ENCODE assay signal across 16 mouse cellular contexts in genomic region chr10:127199474-127199873, GRCm38 (mm10).
"Had no signal": no experiment of that assay in that cellular context is flagged by ENCODE, and none has a peak within 500 bp of the region (broad histone marks: within the 10 kb centered on the region; RNA-seq: fewer than 3 reads in every experiment).

No protein-coding gene starts in this region.

- H3K4me2 ChIP-seq: limb, embryonic 13.5 days; lung, embryonic 14.5 days; stomach, embryonic 15.5 days had no signal

- ATAC-seq: midbrain, embryonic 16.5 days had no signal

- H3K27ac ChIP-seq: liver, embryonic 14.5 days; midbrain, embryonic 10.5 days; stomach, embryonic 15.5 days had no signal

- DNase-seq: kidney, adult 11 months; kidney, adult 9 months; kidney, postnatal 14 days; layer of hippocampus, adult 9-11 months; layer of hippocampus, postnatal 36 days; left cerebral cortex, postnatal 4 days; lung, embryonic 14.5 days; lung, postnatal 10 days; lung, postnatal 4 days; right cerebral cortex, postnatal 14 days; thymus, postnatal 4 days had no signal

- H3K9me3 ChIP-seq: limb, embryonic 13.5 days; midbrain, embryonic 10.5 days; stomach, embryonic 15.5 days had no signal

- H3K9ac ChIP-seq: limb, embryonic 13.5 days; liver, embryonic 14.5 days; lung, embryonic 14.5 days; stomach, embryonic 15.5 days had no signal

- H3K4me3 ChIP-seq: limb, embryonic 13.5 days; midbrain, embryonic 10.5 days; stomach, embryonic 15.5 days had no signal

- H3K27me3 ChIP-seq: limb, embryonic 13.5 days; stomach, embryonic 15.5 days had no signal
